Mouse (Mus musculus) adipose tissue, adult 10 weeks (tissue): ENCODE data around the gene Chat. TPM values are rescaled to one million over a fixed set of nuclear protein-coding genes. Genes with fewer than 3 reads are reported as not detected.

ENCODE experiments used
- polyA plus RNA-seq: library from polyadenylated mRNA; stranded (reverse); fragments of 350-450 nt; fragmentation: Illumina TruSeq; extraction: RNeasy Lipid Tissue Mini Kit (QIAGEN cat#74804); gene quantifications from one replicate; pipeline ENCODE4 v1.2.3, GENCODE M21; 2014; ENCODE audit warnings: low read depth, low replicate concordance

Chat gene
- not detected for polyA plus RNA-seq

DNA sequence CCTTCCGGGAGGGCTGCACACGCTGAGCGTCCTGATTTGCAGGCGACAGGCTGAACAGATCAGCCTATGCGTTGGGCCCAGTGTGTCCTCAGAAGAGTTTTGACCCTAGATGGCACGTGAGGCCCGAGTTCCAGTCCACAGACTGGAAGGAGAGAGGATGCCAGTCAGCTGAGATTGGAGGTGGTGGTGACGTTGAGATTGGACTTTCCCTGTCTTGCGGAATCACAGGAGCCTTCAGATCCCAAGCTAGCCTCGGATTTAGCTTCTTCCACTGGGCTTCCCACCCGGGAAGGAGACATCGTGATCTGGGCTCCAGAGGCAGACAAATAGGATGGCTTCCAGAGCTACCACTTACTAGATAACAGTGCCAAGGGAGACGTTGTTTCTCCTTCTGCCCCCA, at the start of gene Chat:
TSS of gene Chat (minus strand) at position 101 of the 400 bp plus-strand sequence.

GRCm38 (mm10) chr14:32513336-32514032, 47.7 kb upstream of the Chat start, which contains the start of gene Ercc6:
Gene Ercc6 (plus strand): TSS chr14:32513521.

DNA sequence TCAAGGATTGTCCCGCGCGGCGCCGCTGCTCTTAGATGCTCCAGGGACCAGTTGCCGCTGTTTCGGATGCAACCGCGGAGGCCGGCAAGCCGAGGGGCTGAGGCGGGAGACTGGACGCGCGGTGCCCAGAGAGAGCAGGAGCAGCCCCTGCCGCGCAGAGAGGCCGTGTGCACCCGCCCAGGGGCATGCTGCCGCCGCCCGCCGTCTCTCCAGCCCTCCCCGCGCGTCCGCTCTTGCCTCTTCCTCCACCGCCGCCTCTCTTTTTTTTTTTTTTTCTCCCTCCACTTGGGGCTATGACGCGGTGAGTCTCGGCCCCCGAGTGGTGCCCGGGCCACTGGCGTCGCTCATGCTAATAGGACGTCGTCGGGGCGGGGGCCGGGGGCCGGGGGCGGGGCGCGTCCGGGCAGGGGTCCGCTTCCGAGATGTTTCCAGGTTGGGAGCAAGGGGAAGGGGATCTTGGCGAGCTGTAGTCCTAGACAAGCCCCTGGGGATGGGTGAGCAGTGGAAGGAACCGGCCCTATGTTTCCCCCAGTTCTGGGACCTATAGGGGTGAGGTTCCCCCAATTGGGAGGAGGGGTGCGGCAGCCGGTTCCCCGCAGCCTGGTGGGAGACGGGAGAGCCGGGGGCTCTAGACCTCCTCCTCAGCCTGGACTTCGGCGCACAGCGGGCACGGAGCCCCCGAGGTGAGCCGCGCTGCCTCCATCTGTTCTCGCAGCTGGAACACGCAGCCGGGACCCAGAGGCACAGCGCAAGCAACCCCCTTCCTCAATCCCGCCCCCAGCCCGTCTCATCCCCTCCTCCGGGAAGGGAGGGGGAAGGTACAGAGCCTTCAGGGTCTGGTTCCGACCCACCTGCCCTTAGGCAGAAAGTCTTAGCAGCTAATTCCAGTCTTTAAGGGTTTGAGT, 936 bp downstream of the Chat start, which contains the start of gene Slc18a3:
TSS of gene Slc18a3 (minus strand) at position 250 of the 905 bp plus-strand sequence.

DNA sequence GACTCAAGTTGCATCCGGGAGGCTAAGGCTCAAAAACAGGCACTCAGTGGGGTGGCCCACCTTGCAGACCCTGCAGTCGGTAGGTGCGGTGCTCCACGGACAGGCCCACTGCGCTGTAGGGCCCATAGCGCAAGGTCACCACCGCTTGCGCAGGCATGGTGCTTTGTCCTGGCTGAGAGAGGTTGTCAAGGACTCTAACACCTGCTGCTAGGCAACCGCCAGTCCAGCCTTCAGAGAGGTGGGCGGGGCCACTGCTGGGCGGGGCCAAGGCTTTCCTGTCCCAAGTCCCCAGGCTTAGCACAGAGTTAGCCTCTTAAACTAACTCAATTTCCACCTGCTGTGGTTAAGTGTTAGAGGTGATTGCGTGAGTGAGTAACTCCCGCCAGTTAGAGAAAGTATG, 77.6 kb downstream of the Chat start, which contains the start of gene 1700024G13Rik:
TSS of gene 1700024G13Rik (minus strand) at position 196 of the 400 bp plus-strand sequence.

Other genes starting within 250 kb of the Chat start
- 9.2 TPM for gene Ogdhl, start 144.0 kb downstream of the Chat start, polyA plus RNA-seq
- 2.5 TPM for gene 1700024G13Rik, start 77.6 kb downstream of the Chat start, polyA plus RNA-seq
- gene Slc18a3, start 1.1 kb downstream of the Chat start, polyA plus RNA-seq, result not detected
- 7.7 TPM for gene Ercc6, start 47.5 kb upstream of the Chat start, polyA plus RNA-seq
- not detected for gene Prrxl1, start 133.4 kb upstream of the Chat start, polyA plus RNA-seq
- gene 3425401B19Rik, start 219.3 kb upstream of the Chat start, polyA plus RNA-seq, result 0.45 TPM